In genomic region chr9:60653582-60653981, GRCm38 (mm10) we compare ENCODE assay signal across 23 mouse cellular contexts. TPM values are rescaled to one million over a fixed set of nuclear protein-coding genes. Genes with fewer than 3 reads are reported as not detected.
DNase-seq lines count a peak whose midpoint lies in the region; ATAC-seq and TF ChIP-seq lines count a peak whose summit lies in the region.
"Had no signal": no experiment of that assay in that cellular context is flagged by ENCODE, and none has a peak within 500 bp of the region (broad histone marks: within the 10 kb centered on the region; RNA-seq: fewer than 3 reads in every experiment).

No protein-coding gene starts in this region.

- no peaks in the 10 kb centered on the region for H3K9me3 ChIP-seq in intestine, embryonic 14.5 days (ENCODE audit: control insufficient read depth, low read length)
- no peaks in the 10 kb centered on the region for H3K9me3 ChIP-seq in intestine, postnatal 0 days (ENCODE audit: control insufficient read depth)
- H3K9me3 ChIP-seq in liver, embryonic 14.5 days (ENCODE audit: control insufficient read depth, low read length) = no peaks in the 10 kb centered on the region
- H3K9me3 ChIP-seq in liver, postnatal 0 days (ENCODE audit: low read length) = no peaks in the 10 kb centered on the region
- no peaks in the 10 kb centered on the region for H3K9me3 ChIP-seq in liver, embryonic 16.5 days (replicated peaks; ENCODE audit: control insufficient read depth, low read length)
- H3K9me3 ChIP-seq: forebrain, embryonic 10.5 days; forebrain, embryonic 13.5 days had no signal

- ATAC-seq in intestine, embryonic 14.5 days (replicated peaks; ENCODE audit: low FRiP score, low TSS enrichment, low read depth) = no peak
- no peak for ATAC-seq in intestine, postnatal 0 days
- peak; percentile 63; the same call in 1 of the 2 replicates for ATAC-seq in liver, embryonic 14.5 days (ENCODE audit: insufficient read depth)
- ATAC-seq in liver, postnatal 0 days = no peak
- ATAC-seq in liver, embryonic 16.5 days (ENCODE audit: low read depth) = peak; percentile 47; the same call in 1 of the 2 replicates
- ATAC-seq: activated CD4-positive, CD25-positive, alpha-beta regulatory T cell, adult 4 months; CD4-positive, CD25-positive, alpha-beta regulatory T cell, adult 4 months; forebrain, embryonic 13.5 days; forebrain, embryonic 16.5 days; hindbrain, postnatal 0 days; inflammation-experienced regulatory T-cells, adult 6 months had no signal

- peak; percentile 15 for DNase-seq in intestine, embryonic 14.5 days (ENCODE audit: low spot score)
- DNase-seq in liver, embryonic 14.5 days (ENCODE audit: low read depth in 3 of 3, low spot score in 3 of 3) = no peak
- no peak for DNase-seq in liver, postnatal 0 days
- DNase-seq in cerebellum, adult 11 months = no peak
- DNase-seq: adrenal gland, adult 8-10 months; adrenal gland, postnatal 25 days; cerebellum, adult 18-20 months; cerebellum, adult 9-10 months; cerebellum, postnatal 14 days; gastrocnemius, postnatal 10 days; gastrocnemius, postnatal 36 days; heart, postnatal 36 days had no signal

- no peaks in the 10 kb centered on the region for H3K36me3 ChIP-seq in intestine, embryonic 14.5 days (ENCODE audit: control insufficient read depth, insufficient read depth, low read length)
- no peaks in the 10 kb centered on the region for H3K36me3 ChIP-seq in intestine, postnatal 0 days (ENCODE audit: control insufficient read depth, insufficient read depth)
- H3K36me3 ChIP-seq in liver, embryonic 14.5 days (replicated peaks; ENCODE audit: control insufficient read depth, insufficient read depth, low read depth) = no peaks in the 10 kb centered on the region
- H3K36me3 ChIP-seq in liver, postnatal 0 days (replicated peaks; ENCODE audit: insufficient read depth, low read length) = no peaks in the 10 kb centered on the region
- no peaks in the 10 kb centered on the region for H3K36me3 ChIP-seq in liver, embryonic 16.5 days (ENCODE audit: control insufficient read depth, insufficient read depth)
- H3K36me3 ChIP-seq: forebrain, embryonic 10.5 days had no signal

- no peak overlapping the region for H3K9ac ChIP-seq in intestine, embryonic 14.5 days (ENCODE audit: low read length)
- H3K9ac ChIP-seq in intestine, postnatal 0 days (ENCODE audit: low read depth, low read length) = no peak overlapping the region
- H3K9ac ChIP-seq in liver, embryonic 14.5 days (replicated peaks) = no peak overlapping the region
- no peak overlapping the region for H3K9ac ChIP-seq in liver, postnatal 0 days (replicated peaks)
- no peak overlapping the region for H3K9ac ChIP-seq in liver, embryonic 16.5 days (ENCODE audit: low read depth, low read length)
- H3K9ac ChIP-seq: forebrain, embryonic 13.5 days; hindbrain, embryonic 14.5 days had no signal

- no peak overlapping the region for H3K4me3 ChIP-seq in intestine, embryonic 14.5 days (ENCODE audit: low read depth, low read length)
- H3K4me3 ChIP-seq in intestine, postnatal 0 days (ENCODE audit: low read depth, low read length) = no peak overlapping the region
- no peak overlapping the region for H3K4me3 ChIP-seq in liver, embryonic 14.5 days (ENCODE audit: insufficient read depth in 1 of 2, low read depth in 2 of 2, low read length in 2 of 2)
- H3K4me3 ChIP-seq in liver, postnatal 0 days (ENCODE audit: low read depth, low read length) = no peak overlapping the region
- H3K4me3 ChIP-seq in liver, embryonic 16.5 days (ENCODE audit: low read depth, low read length) = no peak overlapping the region
- H3K4me3 ChIP-seq: forebrain, embryonic 10.5 days; forebrain, embryonic 13.5 days had no signal

- 0 out of 2 replicates have a peak, but pooled peaks cover 6% of the 10 kb centered on the region for H3K4me1 ChIP-seq in intestine, embryonic 14.5 days (replicated peaks; ENCODE audit: control insufficient read depth, insufficient read depth, low read length)
- H3K4me1 ChIP-seq in intestine, postnatal 0 days (replicated peaks; ENCODE audit: control insufficient read depth, insufficient read depth, low read length) = no peaks in the 10 kb centered on the region
- peaks cover 6 to 12% of the 10 kb centered on the region in 2 experiments for H3K4me1 ChIP-seq in liver, embryonic 14.5 days (replicated peaks; ENCODE audit: control insufficient read depth in 2 of 2, insufficient read depth in 2 of 2, low read length in 1 of 2)
- no peaks in the 10 kb centered on the region for H3K4me1 ChIP-seq in liver, postnatal 0 days (ENCODE audit: insufficient read depth)
- H3K4me1 ChIP-seq in liver, embryonic 16.5 days (ENCODE audit: control insufficient read depth, low read depth, low read length) = no peaks in the 10 kb centered on the region

- no peaks in the 10 kb centered on the region for H3K27me3 ChIP-seq in intestine, embryonic 14.5 days (replicated peaks; ENCODE audit: control insufficient read depth, insufficient read depth, low read length)
- no peaks in the 10 kb centered on the region for H3K27me3 ChIP-seq in intestine, postnatal 0 days (replicated peaks; ENCODE audit: control insufficient read depth, insufficient read depth, low read length)
- no peaks in the 10 kb centered on the region for H3K27me3 ChIP-seq in liver, embryonic 14.5 days (ENCODE audit: control insufficient read depth, insufficient read depth, low read length)
- no peaks in the 10 kb centered on the region for H3K27me3 ChIP-seq in liver, postnatal 0 days (ENCODE audit: insufficient read depth, low read length)
- no peaks in the 10 kb centered on the region for H3K27me3 ChIP-seq in liver, embryonic 16.5 days (ENCODE audit: control insufficient read depth, insufficient read depth, low read depth, low read length)
- H3K27me3 ChIP-seq: forebrain, embryonic 13.5 days had no signal

- TF ChIP-seq EP300 in liver, embryonic 14.5 days (IDR thresholded peaks at IDR 0.05; ENCODE audit: low read depth) = no peak
- TF ChIP-seq EP300 in liver, postnatal 0 days (IDR thresholded peaks at IDR 0.05; ENCODE audit: low read depth) = no peak

- no peak overlapping the region for H3K27ac ChIP-seq in intestine, embryonic 14.5 days (ENCODE audit: low read depth)
- no peak overlapping the region for H3K27ac ChIP-seq in intestine, postnatal 0 days (ENCODE audit: low read depth, low read length)
- H3K27ac ChIP-seq in liver, embryonic 14.5 days = no peak overlapping the region; the same call in 1 of the 2 replicates
- no peak overlapping the region for H3K27ac ChIP-seq in liver, postnatal 0 days (ENCODE audit: low read depth)
- H3K27ac ChIP-seq in liver, embryonic 16.5 days (ENCODE audit: low read length) = no peak overlapping the region
- H3K27ac ChIP-seq: forebrain, embryonic 10.5 days; forebrain, embryonic 13.5 days; hindbrain, embryonic 14.5 days; hindbrain, postnatal 0 days had no signal

- H3K4me2 ChIP-seq in intestine, embryonic 14.5 days (ENCODE audit: low read length) = no peak overlapping the region
- H3K4me2 ChIP-seq in intestine, postnatal 0 days (replicated peaks; ENCODE audit: low read depth) = no peak overlapping the region
- H3K4me2 ChIP-seq in liver, embryonic 14.5 days (ENCODE audit: low read depth) = no peak overlapping the region; the same call in 1 of the 2 replicates
- no peak overlapping the region for H3K4me2 ChIP-seq in liver, postnatal 0 days (ENCODE audit: low read depth, low read length)
- H3K4me2 ChIP-seq in liver, embryonic 16.5 days (ENCODE audit: low read depth, low read length) = no peak overlapping the region
- H3K4me2 ChIP-seq: forebrain, embryonic 13.5 days; heart, embryonic 11.5 days; hindbrain, embryonic 14.5 days had no signal

- TF ChIP-seq CTCF in intestine, postnatal 0 days (IDR thresholded peaks at IDR 0.05; ENCODE audit: low read depth) = no peak
- no peak for TF ChIP-seq CTCF in liver, embryonic 14.5 days (IDR thresholded peaks at IDR 0.05; ENCODE audit: low read depth)
- TF ChIP-seq CTCF in liver, postnatal 0 days (IDR thresholded peaks at IDR 0.05; ENCODE audit: low read depth) = no peak

RNA-seq across cellular contexts. Expression of gene Lrrc49, which starts 34.4 kb away (rescaled TPM):
- polyA plus RNA-seq in intestine, embryonic 14.5 days (2014; fragmentation: Nextera tagmentation; extraction: Ambion mirVana) = 18.7 and 21.2 TPM in 2 replicates
- polyA plus RNA-seq in intestine, postnatal 0 days (2015; fragmentation: Nextera tagmentation; extraction: Ambion mirVana) = 8.1 and 10.1 TPM in 2 replicates
- 0.45 and 0.54 TPM in 2 replicates for polyA plus RNA-seq in liver, embryonic 14.5 days (2012; rRNA removed)
- polyA plus RNA-seq in liver, embryonic 14.5 days (2014; fragmentation: Nextera tagmentation; extraction: Ambion mirVana) = 0.66 and 0.72 TPM in 2 replicates
- 0.63 and 0.66 TPM in 2 replicates for polyA plus RNA-seq in liver, postnatal 0 days (2015; fragmentation: Nextera tagmentation; extraction: Ambion mirVana)
- 0.64 and 0.79 TPM in 2 replicates for polyA plus RNA-seq in liver, embryonic 16.5 days (2015; fragmentation: Nextera tagmentation; extraction: Ambion mirVana)

RNA-seq across cellular contexts. Expression of gene Larp6, which starts 59.2 kb away (rescaled TPM):
- 2.2 and 2.7 TPM in 2 replicates for polyA plus RNA-seq in intestine, embryonic 14.5 days (2014; fragmentation: Nextera tagmentation; extraction: Ambion mirVana)
- 1.1 and 1.2 TPM in 2 replicates for polyA plus RNA-seq in intestine, postnatal 0 days (2015; fragmentation: Nextera tagmentation; extraction: Ambion mirVana)
- polyA plus RNA-seq in liver, embryonic 14.5 days (2012; rRNA removed) = 0.02 TPM in 2 replicates
- polyA plus RNA-seq in liver, embryonic 14.5 days (2014; fragmentation: Nextera tagmentation; extraction: Ambion mirVana) = not detected in 2 replicates
- polyA plus RNA-seq in liver, postnatal 0 days (2015; fragmentation: Nextera tagmentation; extraction: Ambion mirVana) = 0.07 and 0.11 TPM in 2 replicates
- polyA plus RNA-seq in liver, embryonic 16.5 days (2015; fragmentation: Nextera tagmentation; extraction: Ambion mirVana) = 0.05 and 0.06 TPM in 2 replicates
- polyA plus RNA-seq: activated CD4-positive, CD25-positive, alpha-beta regulatory T cell, adult 4 months; CD4-positive, CD25-positive, alpha-beta regulatory T cell, adult 4 months; inflammation-experienced regulatory T-cells, adult 6 months had no signal

Comparison
In these comparisons a context has a peak if more than half of its experiments do, and no peak if none do; other contexts are left out.
1. ATAC-seq: peak in liver, embryonic 14.5 days (single experiment) and liver, embryonic 16.5 days (single experiment); none in intestine, embryonic 14.5 days (single experiment), intestine, postnatal 0 days (single experiment) and liver, postnatal 0 days (single experiment).